Mouse (Mus musculus): Measurements from ENCODE around the gene Zdbf2.

Zdbf2 gene

GRCm38 (mm10) chr1:63272741-63273338 is at the start of gene Zdbf2:
Gene Zdbf2, plus strand, starts transcription at chr1:63273265.
- DNase-seq = peak; percentile 78

DNA sequence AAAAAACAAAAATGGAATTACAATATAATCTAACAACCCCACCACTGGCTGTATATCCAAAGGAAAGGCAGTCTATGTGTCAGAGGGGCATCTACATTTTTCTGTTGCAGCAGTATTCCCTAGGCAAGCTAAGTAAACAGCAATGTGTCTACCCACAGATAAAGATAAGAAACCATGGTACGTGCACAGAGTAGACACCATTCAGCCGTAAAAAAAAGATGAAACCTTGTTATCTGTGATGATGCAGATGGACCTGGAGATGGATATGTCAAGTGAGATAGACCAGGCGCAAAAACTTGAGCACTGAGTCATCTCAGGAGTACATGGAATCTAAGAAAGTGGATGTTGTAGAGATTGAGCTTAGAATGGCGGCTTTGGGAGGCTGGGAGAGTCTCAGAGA is 48.1 kb upstream of the Zdbf2 start:
- no peak for DNase-seq

DNA sequence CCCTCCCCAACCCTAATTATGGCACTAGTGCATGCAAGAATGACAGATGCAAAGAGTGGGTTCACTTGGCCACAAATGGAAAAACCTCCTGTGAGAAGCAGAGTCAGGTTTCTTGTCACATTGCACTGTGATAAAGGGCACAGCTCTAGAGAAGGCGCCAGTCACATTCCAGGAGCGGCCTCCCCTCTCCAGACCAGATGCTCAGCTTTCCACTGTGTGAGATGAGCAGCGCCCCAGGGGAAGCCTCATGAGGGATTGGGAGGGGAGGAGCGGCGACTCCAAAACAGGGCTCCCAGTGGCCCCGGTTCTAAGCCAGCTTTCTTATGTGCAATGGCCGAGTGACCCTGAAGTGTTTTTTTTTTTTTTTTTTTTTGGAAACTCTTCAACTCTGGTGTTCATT is 47.2 kb upstream of the Zdbf2 start:
- DNase-seq = peak; percentile 48

- DNase-seq = no peak
These were observed 45.8 kb upstream of the Zdbf2 start for GRCm38 (mm10) chr1:63227241-63227640.

- DNase-seq = peak; percentile 24
These were observed 35.7 kb upstream of the Zdbf2 start for GRCm38 (mm10) chr1:63237371-63237770.

DNA sequence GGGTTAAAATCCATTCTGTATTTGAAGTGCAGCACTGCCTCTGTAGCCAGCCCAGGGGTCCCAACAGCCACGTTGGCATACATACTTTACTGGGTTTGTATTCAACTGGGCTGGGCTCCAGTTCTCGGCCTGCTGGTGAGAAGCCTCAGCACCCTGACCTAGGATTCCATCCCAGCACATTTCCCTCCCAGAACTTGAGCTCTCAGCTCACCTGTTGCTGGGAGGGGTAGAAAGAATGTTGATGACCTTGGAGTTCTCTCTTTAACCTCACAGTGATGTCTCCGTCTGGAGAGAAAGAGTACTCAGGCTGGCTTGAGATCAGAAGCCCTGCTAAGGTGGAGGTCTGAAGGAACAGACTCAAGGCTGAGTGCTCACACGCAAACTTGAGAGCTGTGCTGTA is 33.8 kb upstream of the Zdbf2 start:
- no peak for DNase-seq

GRCm38 (mm10) chr1:63239751-63240150 is 33.3 kb upstream of the Zdbf2 start:
- no peak for DNase-seq

DNA sequence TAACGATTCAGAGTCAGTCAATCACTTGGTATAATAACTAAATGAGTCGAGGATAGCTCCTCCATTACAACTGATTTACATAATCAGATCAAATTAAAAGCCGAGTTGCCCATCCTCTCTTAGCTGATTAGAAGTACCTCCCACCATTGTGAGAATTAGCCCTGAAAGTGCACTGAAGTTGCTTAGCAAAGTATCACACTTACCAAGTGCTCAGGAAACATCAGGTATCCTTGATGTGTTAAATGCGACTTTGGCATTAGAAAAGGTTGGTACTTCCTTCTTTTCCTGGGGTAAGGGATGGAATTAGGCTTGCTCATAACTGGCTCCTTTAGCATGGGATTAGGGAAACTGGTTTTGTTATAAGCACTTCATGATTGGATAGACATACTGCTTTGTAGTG is 29.2 kb upstream of the Zdbf2 start:
- DNase-seq = peak; percentile 5

DNA sequence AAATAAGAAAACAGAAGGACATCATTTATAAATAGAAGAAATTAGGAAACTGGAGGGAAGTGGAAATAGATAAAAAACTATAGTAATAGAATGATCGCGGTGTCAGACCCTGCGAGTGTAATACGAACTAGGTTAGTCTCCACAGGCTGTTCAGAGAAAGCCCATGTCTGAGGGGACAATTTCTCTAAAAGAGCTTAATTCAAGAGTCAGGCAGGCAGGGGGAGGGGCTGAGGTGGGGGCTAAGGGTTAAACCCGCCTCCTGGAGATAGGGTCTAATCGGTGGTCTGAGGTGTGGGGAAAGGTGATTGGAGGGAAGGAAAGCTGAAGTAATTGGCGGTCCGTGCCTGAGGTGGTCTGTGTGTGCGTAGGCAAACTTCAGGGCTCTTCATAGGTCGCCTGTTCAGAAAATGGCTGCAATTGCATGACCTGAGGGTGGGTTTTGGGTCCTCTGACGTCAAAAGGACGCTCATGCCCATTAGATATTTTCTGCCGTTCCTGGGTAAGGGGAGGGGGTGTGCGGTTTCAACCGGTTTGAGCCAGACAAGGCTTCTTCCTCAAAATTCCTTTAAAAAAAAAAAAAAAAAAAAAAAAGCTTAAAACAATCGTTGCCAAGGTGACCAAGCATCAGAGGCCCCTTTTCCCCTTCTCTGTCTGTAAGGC is 26.1 kb upstream of the Zdbf2 start:
- DNase-seq = peak; percentile 79

GRCm38 (mm10) chr1:63247831-63248359 is 25.2 kb upstream of the Zdbf2 start:
- peak; percentile 19 for DNase-seq

GRCm38 (mm10) chr1:63248360-63248851 is 24.7 kb upstream of the Zdbf2 start:
- peak; percentile 55 for DNase-seq

GRCm38 (mm10) chr1:63249261-63249660 is 23.8 kb upstream of the Zdbf2 start:
- DNase-seq = peak; percentile 33

DNA sequence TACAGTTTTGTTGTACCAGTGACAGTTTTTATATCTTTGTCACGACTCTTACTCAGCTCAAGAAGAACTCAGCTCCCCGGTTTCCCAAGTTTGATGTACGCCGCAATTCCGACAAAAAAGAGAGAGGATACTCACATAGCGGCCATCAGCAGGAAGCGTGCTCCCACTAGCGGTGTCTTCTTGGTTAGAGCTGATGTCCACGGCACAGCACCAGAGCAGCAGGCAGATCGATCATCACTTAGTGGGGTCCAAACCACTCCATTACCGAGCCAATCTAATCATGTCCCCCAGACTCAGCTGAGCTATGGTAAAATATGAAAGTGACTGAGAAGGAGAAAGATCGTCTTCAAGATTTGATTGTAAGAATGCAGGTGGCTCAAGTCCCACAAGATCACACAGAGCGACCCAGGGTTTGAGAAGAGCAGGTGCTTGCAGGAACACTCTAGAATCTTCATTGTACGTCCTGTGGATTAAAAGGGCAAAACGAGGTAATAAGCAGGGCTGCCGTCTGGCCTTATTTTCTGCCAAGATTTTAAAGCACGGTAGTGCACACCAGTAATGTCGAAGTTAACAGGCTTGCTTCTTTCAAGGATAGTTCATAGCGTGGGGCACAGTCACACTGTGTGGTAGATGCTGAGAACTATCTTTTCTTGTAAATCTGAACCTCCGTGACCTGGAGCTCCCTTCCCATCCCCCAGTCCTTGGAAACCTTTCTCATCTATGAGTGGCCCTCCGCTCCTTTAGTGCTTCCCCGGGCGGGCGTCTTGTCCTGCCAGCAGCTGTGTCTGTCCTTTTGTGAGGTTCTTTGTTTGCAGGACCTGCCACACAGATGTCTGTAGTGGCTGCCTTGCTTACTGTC is 20.5 kb upstream of the Zdbf2 start:
- peak; percentile 52 for DNase-seq

DNA sequence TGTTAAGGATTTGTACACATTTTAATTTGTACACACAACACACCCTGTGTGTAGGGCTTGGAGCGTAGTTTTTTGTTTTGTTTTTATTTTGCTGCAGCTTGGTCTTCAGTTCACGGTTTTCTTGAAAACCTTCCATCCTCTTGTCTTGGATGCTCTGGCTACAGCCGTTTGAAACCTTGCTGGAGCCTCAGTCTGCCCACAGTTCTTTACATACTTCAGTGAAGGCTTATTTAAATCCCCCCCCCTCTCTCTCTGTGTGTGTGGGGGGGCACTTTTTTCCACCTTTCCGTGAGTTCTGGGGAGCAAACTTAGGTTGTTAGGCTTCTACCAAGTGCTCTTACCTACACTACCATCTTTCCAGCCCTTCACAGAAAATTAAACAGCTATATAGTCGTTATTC is 19.8 kb upstream of the Zdbf2 start:
- no peak for DNase-seq

GRCm38 (mm10) chr1:63255101-63255500 is 18.0 kb upstream of the Zdbf2 start:
- peak; percentile 59 for DNase-seq

- DNase-seq = peak; percentile 36
These were observed 17.0 kb upstream of the Zdbf2 start for GRCm38 (mm10) chr1:63256083-63256482.

GRCm38 (mm10) chr1:63258501-63258900 is 14.6 kb upstream of the Zdbf2 start:
- DNase-seq = peak; percentile 5

- DNase-seq = peak; percentile 36
These were observed 13.7 kb upstream of the Zdbf2 start for GRCm38 (mm10) chr1:63259271-63259830.

DNA sequence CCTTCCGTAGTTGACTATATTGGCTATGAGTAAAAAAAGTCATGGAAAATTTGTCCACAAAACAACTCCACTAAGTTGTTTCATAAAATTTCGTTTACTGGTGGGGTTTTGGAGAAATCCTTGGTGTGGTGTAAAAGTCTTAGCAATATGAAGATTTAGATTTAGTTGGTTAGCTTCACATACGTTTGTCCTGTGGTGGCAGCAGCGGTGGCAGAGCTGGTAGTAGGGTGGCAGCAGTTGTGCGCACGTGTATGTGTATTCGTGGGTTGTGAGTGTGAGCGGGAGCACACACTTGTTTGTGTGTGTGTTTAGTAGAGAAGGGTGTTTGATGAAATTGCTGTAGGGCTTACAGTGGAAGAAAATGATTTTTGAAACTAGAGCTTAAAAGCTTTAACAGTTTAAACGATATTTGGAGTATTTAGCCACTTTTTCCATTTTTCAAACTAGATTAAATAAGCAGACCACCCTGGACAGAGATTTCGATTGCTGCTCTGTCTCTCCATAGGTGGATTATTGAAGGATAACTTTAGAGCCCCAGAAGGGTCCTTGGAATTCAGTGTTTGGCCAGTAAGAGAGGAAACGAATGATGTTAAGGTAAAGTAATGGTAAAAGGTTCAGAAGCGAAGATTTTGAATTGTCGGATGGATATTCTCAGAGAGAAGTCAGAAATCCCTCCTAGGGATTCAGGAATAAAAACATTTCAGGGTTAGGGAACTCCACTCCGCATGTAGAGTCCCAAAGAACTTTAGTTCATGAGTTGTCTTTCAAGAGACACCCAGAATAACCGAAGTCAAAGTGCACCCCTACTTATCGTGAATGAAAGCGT is 12.9 kb upstream of the Zdbf2 start:
- peak; percentile 56 for DNase-seq

DNA sequence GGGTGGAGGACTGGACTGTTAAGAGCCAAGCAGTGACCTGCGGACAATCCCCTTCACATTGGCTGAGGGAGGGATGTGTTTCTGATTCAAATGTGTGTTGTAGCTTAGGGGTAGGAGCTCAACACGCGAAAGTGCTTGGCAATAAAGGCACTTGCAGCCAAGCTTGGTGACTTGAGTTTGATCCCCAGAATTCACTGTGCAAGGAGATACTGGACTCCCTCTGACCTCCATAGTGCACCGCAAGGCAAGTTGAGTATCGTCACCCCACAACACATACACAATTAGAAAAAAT is 12.4 kb upstream of the Zdbf2 start:
- peak; percentile 27 for DNase-seq

GRCm38 (mm10) chr1:63261041-63261590 is 11.9 kb upstream of the Zdbf2 start:
- peak; percentile 37 for DNase-seq

DNA sequence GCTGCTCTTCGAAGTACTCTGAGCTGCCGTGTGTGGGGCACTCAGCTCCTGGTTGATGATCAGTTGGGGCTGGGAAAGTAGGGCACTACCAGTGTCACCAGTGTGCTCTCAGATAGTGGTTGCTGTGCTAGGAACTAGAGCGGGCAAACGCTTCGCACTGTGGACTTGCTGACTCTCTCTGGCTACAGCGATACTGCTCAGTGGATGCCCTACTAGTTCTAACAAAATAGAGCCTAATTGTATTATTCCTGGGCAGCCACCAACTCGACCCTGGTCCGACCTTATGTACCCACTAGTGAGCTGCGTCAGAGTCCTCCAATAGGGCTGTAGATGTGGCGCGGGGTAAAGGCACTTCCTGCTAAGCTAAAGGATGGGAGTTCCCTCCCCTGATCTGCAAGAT is 9.4 kb upstream of the Zdbf2 start:
- peak; percentile 34 for DNase-seq

All from retina, postnatal 1 day (tissue).